Mouse (Mus musculus) testis, adult 2 months (tissue): ENCODE results near the gene Sfxn1.

Source experiments
- CTCF ChIP-seq: fragments of 200-500 bp; IDR thresholded peaks from 2 replicates; pipeline ENCODE4 v1.5.1; 2012; ENCODE audit warnings: low read depth, mild to moderate bottlenecking, inconsistent platforms, low read length, moderate library complexity; ENCODE audit not compliant: control insufficient read depth, insufficient read depth, insufficient replicate concordance
- POLR2A ChIP-seq: fragments of 200-500 bp; IDR thresholded peaks from 2 replicates; pipeline ENCODE4 v1.6.1; 2012; ENCODE audit warnings: low read depth, mild to moderate bottlenecking, inconsistent platforms, low read length, moderate library complexity; ENCODE audit not compliant: control insufficient read depth

DNA sequence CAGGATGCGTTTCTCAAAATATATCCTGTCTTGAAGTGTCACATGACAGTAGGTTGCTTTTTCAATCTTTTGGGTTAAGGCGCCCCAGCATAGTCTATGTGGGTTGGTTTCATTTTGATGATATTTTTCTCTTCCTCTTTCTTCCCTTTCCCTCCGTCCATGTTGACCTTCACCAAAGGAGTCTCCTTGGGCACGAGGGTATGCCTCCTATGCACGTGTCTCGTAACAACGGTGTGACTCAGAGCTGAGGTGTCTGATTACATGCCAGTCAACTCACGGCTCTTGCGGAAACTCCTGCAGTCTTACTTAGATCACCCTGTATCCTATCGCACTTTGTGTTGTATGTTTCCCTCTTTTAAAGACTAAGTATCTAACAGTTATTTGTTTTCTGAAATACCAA is 32.2 kb downstream of the Sfxn1 start:
- TF ChIP-seq POLR2A (no peak), CTCF (no peak)
